Comparison of ENCODE assay signal across 14 mouse cellular contexts in genomic region chr16:25549542-25550110, GRCm38 (mm10).
"Had no signal": no experiment of that assay in that cellular context is flagged by ENCODE, and none has a peak within 500 bp of the region (broad histone marks: within the 10 kb centered on the region; RNA-seq: fewer than 3 reads in every experiment).

No protein-coding gene starts in this region.

- H3K9me3 ChIP-seq: limb, embryonic 12.5 days; liver, embryonic 13.5 days; lung, embryonic 15.5 days; midbrain, embryonic 12.5 days had no signal

- ATAC-seq: intestine, embryonic 16.5 days; liver, postnatal 0 days had no signal

- H3K27ac ChIP-seq: limb, embryonic 12.5 days; liver, embryonic 13.5 days; lung, embryonic 15.5 days; macrophage; midbrain, embryonic 12.5 days; stomach, postnatal 0 days had no signal

- H3K27me3 ChIP-seq: limb, embryonic 12.5 days; liver, embryonic 13.5 days; lung, embryonic 15.5 days; midbrain, embryonic 12.5 days had no signal

- H3K9ac ChIP-seq: limb, embryonic 12.5 days; liver, embryonic 13.5 days; liver, postnatal 0 days; lung, embryonic 15.5 days; midbrain, embryonic 12.5 days had no signal

- H3K4me3 ChIP-seq: limb, embryonic 12.5 days; liver, embryonic 13.5 days; lung, embryonic 15.5 days; midbrain, embryonic 12.5 days had no signal

- H3K4me1 ChIP-seq: limb, embryonic 12.5 days; liver, embryonic 13.5 days; lung, embryonic 15.5 days; midbrain, embryonic 12.5 days had no signal

- H3K4me2 ChIP-seq: limb, embryonic 12.5 days; liver, embryonic 13.5 days; lung, embryonic 15.5 days; midbrain, embryonic 12.5 days had no signal

- H3K36me3 ChIP-seq: limb, embryonic 12.5 days; liver, embryonic 13.5 days; lung, embryonic 15.5 days; midbrain, embryonic 12.5 days had no signal

- DNase-seq: kidney, postnatal 10 days; layer of hippocampus, adult 9-11 months; liver; liver, embryonic 13.5 days; liver, postnatal 0 days; lung, postnatal 14 days; right cerebral cortex, postnatal 25 days; thymus, postnatal 4 days had no signal
